Mouse (Mus musculus) MEL (cell line): Measurements from ENCODE around the gene Il20. TPM values are rescaled to one million over a fixed set of nuclear protein-coding genes. Genes with fewer than 3 reads are reported as not detected.

Experiments
- DNase-seq: peaks from one replicate; pipeline ENCODE4 v3.0.0; 2011; ENCODE audit warnings: low read depth, low spot score
- H3K27ac ChIP-seq: 2 replicates; pipeline ENCODE4 v1.5.1; 2012; ENCODE audit warnings: low read depth, mild to moderate bottlenecking, control low read depth, low read length, moderate library complexity; ENCODE audit not compliant: control insufficient read depth
- H3K27me3 ChIP-seq, 2 experiments: fragments of 150-350 bp in 1 of 2; sonication (generic) in 1 of 2; 2 replicates each; pipeline ENCODE4 v1.6.1; 2012; ENCODE audit warnings: low read length in 2 of 2, mild to moderate bottlenecking in 2 of 2, improper control_type of control experiment in 1 of 2, moderate library complexity in 1 of 2; ENCODE audit not compliant: insufficient read depth in 2 of 2, control insufficient read depth in 1 of 2
- H3K36me3 ChIP-seq, 2 experiments: 2 replicates each; pipeline ENCODE4 v1.6.1; 2012 to 2014; ENCODE audit warnings: low read length in 2 of 2, improper control_type of control experiment in 1 of 2, inconsistent platforms in 1 of 2, mild to moderate bottlenecking in 1 of 2; ENCODE audit not compliant: insufficient read depth in 2 of 2, control insufficient read depth in 1 of 2
- H3K4me1 ChIP-seq, 2 experiments: fragments of 150-350 bp in 1 of 2; sonication (generic) in 1 of 2; 2 replicates each; pipeline ENCODE4 v1.6.1; 2012; ENCODE audit warnings: low read length in 2 of 2, improper control_type of control experiment in 1 of 2, mild to moderate bottlenecking in 1 of 2; ENCODE audit not compliant: insufficient read depth in 2 of 2, control insufficient read depth in 1 of 2
- H3K4me3 ChIP-seq, 2 experiments: fragments of 150-350 bp in 1 of 2; sonication (generic) in 1 of 2; 2 replicates each; pipeline ENCODE4 v1.5.1; 2012; ENCODE audit warnings: low read depth in 2 of 2, low read length in 2 of 2, mild to moderate bottlenecking in 2 of 2, moderate library complexity in 2 of 2, control low read depth in 1 of 2, improper control_type of control experiment in 1 of 2; ENCODE audit not compliant: control insufficient read depth in 1 of 2, insufficient read depth in 1 of 2
- H3K79me2 ChIP-seq: 2 replicates; pipeline ENCODE4 v1.6.1; 2012; ENCODE audit warnings: mild to moderate bottlenecking, low read length, moderate library complexity; ENCODE audit not compliant: control insufficient read depth, poor library complexity, insufficient read depth
- H3K9ac ChIP-seq: 2 replicates; pipeline ENCODE4 v1.6.1; 2012; ENCODE audit warnings: low read depth, mild to moderate bottlenecking, control low read depth, low read length, moderate library complexity; ENCODE audit not compliant: control insufficient read depth, poor library complexity, severe bottlenecking
- H3K9me3 ChIP-seq: fragments of 150-350 bp; sonication (generic); replicated peaks from 2 replicates; pipeline ENCODE4 v1.6.1; 2012; ENCODE audit warnings: mild to moderate bottlenecking, low read length, improper control_type of control experiment, moderate library complexity; ENCODE audit not compliant: insufficient read depth
- CTCF ChIP-seq, 3 experiments: IDR thresholded peaks in 2 of 3; conservative IDR thresholded peaks in 1 of 3; 2 replicates each; pipeline ENCODE4 v1.5.1; 2011 to 2012; ENCODE audit warnings: low read length in 3 of 3, low read depth in 2 of 3, mild to moderate bottlenecking in 2 of 3, improper control_type of control experiment in 1 of 3, inconsistent platforms in 1 of 3, mixed read lengths in 1 of 3, moderate library complexity in 1 of 3; ENCODE audit not compliant: control insufficient read depth in 1 of 3, insufficient read depth in 1 of 3, poor library complexity in 1 of 3, severe bottlenecking in 1 of 3
- E2F4 ChIP-seq: IDR thresholded peaks from 2 replicates; pipeline ENCODE4 v1.6.1; 2011; ENCODE audit warnings: low read depth, low read length, improper control_type of control experiment, borderline replicate concordance
- EP300 ChIP-seq, 2 experiments: IDR thresholded peaks; 2 replicates each; pipeline ENCODE4 v1.6.1; 2011; ENCODE audit warnings: improper control_type of control experiment in 2 of 2, low read length in 2 of 2, low read depth in 1 of 2, mild to moderate bottlenecking in 1 of 2
- ETS1 ChIP-seq: IDR thresholded peaks from 2 replicates; pipeline ENCODE4 v1.6.1; 2012; ENCODE audit warnings: low read depth, mild to moderate bottlenecking, inconsistent platforms, low read length, improper control_type of control experiment, moderate library complexity
- GATA1 ChIP-seq: IDR thresholded peaks from 2 replicates; pipeline ENCODE4 v1.6.1; 2011; ENCODE audit warnings: low read depth, low read length, improper control_type of control experiment
- MAFK ChIP-seq: IDR thresholded peaks from 2 replicates; pipeline ENCODE4 v1.6.1; 2011; ENCODE audit warnings: low read depth, mild to moderate bottlenecking, low read length, improper control_type of control experiment, borderline replicate concordance
- MAX ChIP-seq: IDR thresholded peaks from 2 replicates; pipeline ENCODE4 v1.6.1; 2011; ENCODE audit warnings: low read length, improper control_type of control experiment
- MEF2A ChIP-seq: IDR thresholded peaks from 2 replicates; pipeline ENCODE4 v1.6.1; 2014; ENCODE audit warnings: low read depth, mild to moderate bottlenecking, inconsistent platforms, low read length, improper control_type of control experiment; ENCODE audit not compliant: poor library complexity, insufficient replicate concordance, severe bottlenecking; ENCODE audit errors: extremely low read depth
- MYB ChIP-seq: IDR thresholded peaks from 2 replicates; pipeline ENCODE4 v1.6.1; 2011; ENCODE audit warnings: mild to moderate bottlenecking, low read depth, low read length, improper control_type of control experiment
- MYC ChIP-seq: IDR thresholded peaks from 2 replicates; pipeline ENCODE4 v1.6.1; 2011; ENCODE audit warnings: low read depth, mild to moderate bottlenecking, low read length, improper control_type of control experiment, moderate library complexity
- NELFE ChIP-seq: IDR thresholded peaks from 2 replicates; pipeline ENCODE4 v1.6.1; 2011; ENCODE audit warnings: low read depth, low read length, improper control_type of control experiment
- POLR2A ChIP-seq, 2 experiments: IDR thresholded peaks; 2 replicates each; pipeline ENCODE4 v1.6.1; 2011 to 2012; ENCODE audit warnings: low read length in 2 of 2, mild to moderate bottlenecking in 2 of 2, control low read depth in 1 of 2, improper control_type of control experiment in 1 of 2, low read depth in 1 of 2, moderate library complexity in 1 of 2; ENCODE audit not compliant: control insufficient read depth in 1 of 2, insufficient read depth in 1 of 2, poor library complexity in 1 of 2
- POLR2AphosphoS2 ChIP-seq: IDR thresholded peaks from 2 replicates; pipeline ENCODE4 v1.6.1; 2011; ENCODE audit warnings: low read length, improper control_type of control experiment
- RAD21 ChIP-seq: IDR thresholded peaks from 2 replicates; pipeline ENCODE4 v1.6.1; 2011; ENCODE audit warnings: mild to moderate bottlenecking, low read depth, low read length, improper control_type of control experiment
- SIN3A ChIP-seq: IDR thresholded peaks from 2 replicates; pipeline ENCODE4 v1.6.1; 2012; ENCODE audit warnings: low read length, improper control_type of control experiment, inconsistent platforms
- SMC3 ChIP-seq: IDR thresholded peaks from 2 replicates; pipeline ENCODE4 v1.6.1; 2011; ENCODE audit warnings: low read depth, low read length, improper control_type of control experiment
- TAL1 ChIP-seq: IDR thresholded peaks from 2 replicates; pipeline ENCODE4 v1.6.1; 2012; ENCODE audit warnings: mild to moderate bottlenecking, inconsistent platforms, low read length, moderate library complexity, mixed read lengths
- TCF12 ChIP-seq: IDR thresholded peaks from 2 replicates; pipeline ENCODE4 v1.6.1; 2014; ENCODE audit warnings: low read depth, mild to moderate bottlenecking, inconsistent platforms, low read length, improper control_type of control experiment, moderate library complexity
- UBTF ChIP-seq: IDR thresholded peaks from 2 replicates; pipeline ENCODE4 v1.6.1; 2012; ENCODE audit warnings: low read depth, mild to moderate bottlenecking, inconsistent platforms, low read length, improper control_type of control experiment, moderate library complexity, borderline replicate concordance; ENCODE audit not compliant: insufficient read depth
- ZC3H11A ChIP-seq: IDR thresholded peaks from 2 replicates; pipeline ENCODE4 v1.6.1; 2012; ENCODE audit warnings: low read depth, mild to moderate bottlenecking, inconsistent platforms, low read length, improper control_type of control experiment
- ZKSCAN1 ChIP-seq: IDR thresholded peaks from 2 replicates; pipeline ENCODE4 v1.6.1; 2012; ENCODE audit warnings: low read depth, mild to moderate bottlenecking, inconsistent platforms, low read length, improper control_type of control experiment, moderate library complexity
- polyA plus RNA-seq, 2 experiments: library from polyadenylated mRNA; stranded (reverse) in 1 of 2; unstranded in 1 of 2; fragments of >175 nt in 1 of 2; fragments of >200 nt in 1 of 2; gene quantifications; 2 replicates each; pipeline versions ENCODE4 v1.2.1 to v1.2.4; 2012; ENCODE audit warnings: low replicate concordance in 2 of 2, low read depth in 1 of 2; ENCODE audit not compliant: insufficient read length in 2 of 2, insufficient read depth in 1 of 2, missing spikeins in 1 of 2
- total RNA-seq: library from RNA; depleted of rRNA; stranded (reverse); fragments of 300-350 nt; gene quantifications from 2 replicates; pipeline ENCODE4 v1.2.3, GENCODE M21; 2012

Il20 gene
- total and polyA plus RNA-seq, 3 experiments, result not detected

DNA sequence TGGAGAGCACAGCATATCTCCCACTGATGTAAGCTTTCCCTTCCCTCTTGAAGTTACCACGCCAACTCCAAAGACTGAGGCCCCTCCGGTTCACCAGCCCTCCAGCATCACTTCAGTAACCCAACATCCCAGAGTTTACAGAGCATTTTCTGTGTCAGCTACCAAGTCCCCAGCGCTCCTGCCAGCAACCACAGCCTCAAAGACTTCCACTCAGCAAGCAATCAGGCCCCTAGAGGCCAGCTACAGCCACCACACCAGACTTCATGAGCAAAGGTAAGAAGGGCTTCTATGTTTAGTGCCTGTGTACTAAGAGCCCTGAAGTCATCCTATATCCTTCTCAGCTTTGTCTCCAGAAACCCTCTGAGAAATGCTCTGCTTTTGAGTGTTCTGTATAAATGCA, 35.3 kb downstream of the Il20 start:
- Histone ChIP-seq H3K9me3 (no peaks in the 10 kb centered on the region), H3K9ac (no peak overlapping the region), H3K79me2 (no peaks in the 10 kb centered on the region), H3K4me1 (no peaks in the 10 kb centered on the region), H3K36me3 (no peaks in the 10 kb centered on the region), H3K4me3 (no peak overlapping the region), H3K27ac (no peak overlapping the region), H3K27me3 (no peaks in the 10 kb centered on the region; a peak in 1 of 4 replicates)
- DNase-seq, result peak; percentile 16
- no peak for TF ChIP-seq TAL1
- TF ChIP-seq MYB, result no peak
- TF ChIP-seq POLR2A (IDR thresholded peaks at IDR 0.05; ENCODE audit: control insufficient read depth in 1 of 2, insufficient read depth in 1 of 2, low read depth in 1 of 2, low read length in 2 of 2, poor library complexity in 1 of 2), result no peak
- TF ChIP-seq MYC, result no peak
- TF ChIP-seq E2F4, result no peak
- peak in 1 of 3 experiments; percentile 11; a peak in 1 of 6 replicates for TF ChIP-seq CTCF (IDR thresholded peaks at IDR 0.05 in 2 of 3, conservative IDR thresholded peaks at IDR 0.05 in 1 of 3; ENCODE audit: control insufficient read depth in 1 of 3, insufficient read depth in 1 of 3, low read depth in 2 of 3, low read length in 3 of 3, poor library complexity in 1 of 3, severe bottlenecking in 1 of 3)
- no peak for TF ChIP-seq GATA1
- TF ChIP-seq MEF2A, result no peak

DNA sequence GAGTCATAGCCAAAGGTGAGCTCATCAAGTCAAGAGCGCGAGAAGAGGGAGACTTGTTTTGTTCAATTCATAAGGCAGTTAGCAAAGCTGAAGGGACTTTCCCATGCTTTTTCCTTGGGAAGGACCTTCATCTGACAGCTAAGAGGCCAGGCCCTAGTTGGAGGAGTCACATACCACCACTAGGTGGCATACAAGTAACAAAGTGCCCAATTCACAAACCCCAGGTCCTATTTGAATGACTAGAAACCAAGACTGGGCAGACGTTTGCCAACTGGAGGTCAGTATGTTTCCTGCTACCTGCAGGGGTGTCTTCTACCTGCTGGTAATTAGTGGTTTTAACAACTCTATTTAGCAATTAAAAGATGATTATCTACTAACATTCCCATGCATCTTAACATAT, 36.1 kb downstream of the Il20 start:
- H3K4me3 ChIP-seq, result no peak overlapping the region
- TF ChIP-seq MYB, result no peak
- TF ChIP-seq POLR2AphosphoS2, result no peak
- no peak for TF ChIP-seq SIN3A
- TF ChIP-seq ZKSCAN1, result no peak
- TF ChIP-seq RAD21, result peak; percentile 66
- peak; percentile 67 for TF ChIP-seq SMC3
- TF ChIP-seq ZC3H11A, result peak; percentile 45; the same call in 1 of the 2 replicates
- peak; percentile 57 to 77 (median 66) for TF ChIP-seq CTCF (IDR thresholded peaks at IDR 0.05 in 2 of 3, conservative IDR thresholded peaks at IDR 0.05 in 1 of 3; ENCODE audit: control insufficient read depth in 1 of 3, insufficient read depth in 1 of 3, low read depth in 2 of 3, low read length in 3 of 3, poor library complexity in 1 of 3, severe bottlenecking in 1 of 3)
- no peak for TF ChIP-seq MAFK
- TF ChIP-seq E2F4, result no peak
- TF ChIP-seq ETS1, result no peak
- TF ChIP-seq MAX, result no peak
- TF ChIP-seq TAL1, result no peak
- no peak for TF ChIP-seq UBTF
- TF ChIP-seq NELFE, result no peak
- TF ChIP-seq TCF12, result no peak
- TF ChIP-seq GATA1, result no peak
- TF ChIP-seq POLR2A (IDR thresholded peaks at IDR 0.05; ENCODE audit: control insufficient read depth in 1 of 2, insufficient read depth in 1 of 2, low read depth in 1 of 2, low read length in 2 of 2, poor library complexity in 1 of 2), result no peak
- no peak for TF ChIP-seq EP300 (IDR thresholded peaks at IDR 0.05; ENCODE audit: low read depth in 1 of 2, low read length in 2 of 2)
- TF ChIP-seq, all 39 proteins: peak for 4
- no peaks in the 10 kb centered on the region for H3K36me3 ChIP-seq
- no peaks in the 10 kb centered on the region for H3K79me2 ChIP-seq
- no peaks in the 10 kb centered on the region for H3K9me3 ChIP-seq
- H3K27me3 ChIP-seq, result no peaks in the 10 kb centered on the region; a peak in 1 of 4 replicates
- H3K4me1 ChIP-seq, result no peaks in the 10 kb centered on the region
- H3K9ac ChIP-seq, result no peak overlapping the region
- peak; percentile 55 for DNase-seq
- H3K27ac ChIP-seq, result no peak overlapping the region
